Mouse (Mus musculus) cortical plate, adult 2 months (tissue): ENCODE measurements around the gene Edaradd. TPM values are rescaled to one million over a fixed set of nuclear protein-coding genes. Genes with fewer than 3 reads are reported as not detected.

Source experiments
- H3K27ac ChIP-seq: fragments of 200-500 bp; 2 replicates; pipeline ENCODE4 v1.5.1; 2012; ENCODE audit warnings: low read length, control low read depth, inconsistent platforms; ENCODE audit not compliant: insufficient read depth
- H3K4me1 ChIP-seq: fragments of 200-500 bp; 2 replicates; pipeline ENCODE4 v1.6.1; 2011; ENCODE audit warnings: low read length; ENCODE audit not compliant: control insufficient read depth, insufficient read depth
- H3K4me3 ChIP-seq: fragments of 200-500 bp; 2 replicates; pipeline ENCODE4 v1.5.1; 2011; ENCODE audit warnings: mild to moderate bottlenecking, low read length, control low read depth; ENCODE audit not compliant: insufficient read depth
- CTCF ChIP-seq: fragments of 200-500 bp; IDR thresholded peaks from 2 replicates; pipeline ENCODE4 v1.5.1; 2011; ENCODE audit warnings: mild to moderate bottlenecking, control low read depth, low read length; ENCODE audit not compliant: insufficient read depth; ENCODE audit errors: extremely low read depth
- POLR2A ChIP-seq: fragments of 200-500 bp; IDR thresholded peaks from 2 replicates; pipeline ENCODE4 v1.6.1; 2011; ENCODE audit warnings: mild to moderate bottlenecking, low read length, control low read depth; ENCODE audit not compliant: insufficient read depth; ENCODE audit errors: extremely low read depth
- polyA plus RNA-seq: library from polyadenylated mRNA; depleted of rRNA; stranded (reverse); fragments of >200 nt; gene quantifications from 2 replicates; pipeline ENCODE4 v1.2.3, GENCODE M21; 2012

Edaradd gene
- polyA plus RNA-seq, 1 experiment, result 0.10 TPM

- Histone ChIP-seq H3K27ac (no peak overlapping the region), H3K4me1 (no peaks in the 10 kb centered on the region), H3K4me3 (no peak overlapping the region)
- TF ChIP-seq CTCF (no peak), POLR2A (no peak)
Observed at GRCm38 (mm10) chr13:12522346-12522745, 2.1 kb upstream of the Edaradd start.

GRCm38 (mm10) chr13:12519371-12519770 is 867 bp downstream of the Edaradd start:
- TF ChIP-seq POLR2A, result no peak
- TF ChIP-seq CTCF, result no peak
- H3K4me3 ChIP-seq, result peak overlapping the region; percentile 40; the same call in 1 of the 2 replicates
- H3K27ac ChIP-seq, result no peak overlapping the region
- H3K4me1 ChIP-seq, result no peaks in the 10 kb centered on the region

- no peaks in the 10 kb centered on the region for H3K4me1 ChIP-seq
- no peak overlapping the region for H3K27ac ChIP-seq
- no peak overlapping the region for H3K4me3 ChIP-seq
- TF ChIP-seq CTCF, result no peak
- no peak for TF ChIP-seq POLR2A
Observed at GRCm38 (mm10) chr13:12511189-12511965, 8.9 kb downstream of the Edaradd start.

DNA sequence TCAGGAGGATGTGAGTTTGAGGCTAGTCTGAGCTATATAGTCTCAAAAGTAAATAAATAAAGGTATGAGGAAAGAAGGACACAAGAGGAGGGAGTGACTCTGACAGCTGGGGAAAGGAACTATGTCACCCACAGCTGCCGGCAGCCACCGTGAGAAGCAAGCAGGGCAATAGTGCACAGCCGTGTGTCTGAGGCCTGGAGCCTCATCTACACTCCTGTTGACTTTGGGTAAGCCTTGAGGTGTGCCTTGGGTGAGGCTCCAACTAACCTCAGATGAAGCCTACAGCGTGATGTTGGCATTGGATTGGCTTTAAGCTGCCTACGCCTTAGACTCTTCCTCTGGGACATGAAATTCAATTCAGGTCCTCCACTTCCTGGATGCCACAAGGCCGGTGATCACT is 10.2 kb downstream of the Edaradd start:
- TF ChIP-seq CTCF, result no peak
- no peak for TF ChIP-seq POLR2A
- Histone ChIP-seq H3K4me1 (no peaks in the 10 kb centered on the region), H3K27ac (no peak overlapping the region), H3K4me3 (no peak overlapping the region)

DNA sequence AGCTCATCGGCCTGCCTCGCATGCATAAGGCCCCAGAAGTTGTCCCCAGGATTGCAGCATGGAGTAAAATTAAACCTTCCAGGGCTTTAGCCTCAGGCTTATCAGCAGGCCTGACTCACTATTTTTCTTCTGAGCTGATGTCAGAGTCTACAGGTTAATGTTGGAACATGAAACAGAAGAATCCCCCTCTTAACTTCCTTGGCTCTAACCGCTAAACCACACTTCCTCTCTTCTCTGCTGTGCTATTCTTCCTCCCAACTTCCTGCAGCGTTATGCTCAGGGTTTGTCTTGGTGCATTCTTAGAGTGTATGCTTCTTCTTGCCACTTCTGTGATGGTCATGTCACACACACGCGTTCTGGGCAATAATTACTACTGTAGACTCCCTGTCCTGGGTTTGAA is 12.8 kb downstream of the Edaradd start:
- no peak for TF ChIP-seq CTCF
- TF ChIP-seq POLR2A, result no peak

DNA sequence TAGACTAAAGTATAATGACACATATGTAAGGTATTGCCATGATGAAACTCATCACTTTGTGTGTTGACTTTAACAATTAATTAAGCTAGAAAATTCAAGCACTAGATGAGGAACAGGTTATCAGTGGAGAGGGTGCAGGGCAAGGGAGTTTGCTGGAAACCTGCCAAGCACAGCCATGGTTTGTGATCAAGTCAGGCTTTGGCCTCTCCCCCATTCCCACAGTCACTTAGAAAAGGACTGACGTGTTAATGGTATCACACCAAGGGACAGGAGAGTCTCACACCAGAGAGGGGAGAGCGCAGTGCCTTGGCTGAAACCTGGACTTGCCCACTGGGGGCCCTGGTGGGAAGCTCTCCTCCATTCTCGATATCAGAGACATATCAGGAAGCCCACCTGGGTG is 14.9 kb downstream of the Edaradd start:
- Histone ChIP-seq H3K4me3 (no peak overlapping the region), H3K4me1 (no peaks in the 10 kb centered on the region), H3K27ac (no peak overlapping the region)
- TF ChIP-seq CTCF (no peak), POLR2A (no peak)

More for the DNA sequence above, 12.8 kb downstream of the Edaradd start:
- no peak overlapping the region for H3K27ac ChIP-seq
- H3K4me3 ChIP-seq, result no peak overlapping the region
- H3K4me1 ChIP-seq, result no peaks in the 10 kb centered on the region

DNA sequence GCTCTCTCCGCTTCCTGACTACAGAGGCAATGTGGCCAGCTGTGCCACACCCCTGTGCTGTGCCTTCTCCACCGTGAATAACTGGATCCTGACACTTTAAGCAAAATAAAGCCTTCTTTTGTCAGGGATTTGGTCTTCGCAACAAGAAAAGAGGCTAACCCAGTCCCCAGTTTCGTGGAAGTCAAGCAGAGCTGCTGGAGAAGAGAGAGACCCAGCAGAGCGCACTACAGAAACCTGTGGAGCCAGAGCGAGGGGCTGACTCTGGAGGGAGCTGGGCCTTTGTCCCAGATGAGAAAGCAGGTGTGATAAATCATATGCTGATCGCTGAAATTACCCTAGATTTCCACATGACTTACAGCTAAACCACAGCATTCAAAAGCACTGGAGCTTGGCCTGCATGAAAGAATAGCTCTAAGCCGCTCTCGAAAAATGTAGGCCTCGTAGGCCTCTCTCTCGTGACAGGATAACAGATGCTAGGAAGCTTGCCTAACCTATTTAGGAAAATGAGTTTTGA is 16.9 kb downstream of the Edaradd start:
- TF ChIP-seq POLR2A (no peak), CTCF (no peak)
- Histone ChIP-seq H3K4me1 (no peaks in the 10 kb centered on the region), H3K27ac (no peak overlapping the region), H3K4me3 (no peak overlapping the region)

GRCm38 (mm10) chr13:12502665-12503237 is 17.5 kb downstream of the Edaradd start:
- Histone ChIP-seq H3K27ac (no peak overlapping the region), H3K4me1 (no peaks in the 10 kb centered on the region), H3K4me3 (no peak overlapping the region)
- no peak for TF ChIP-seq CTCF
- no peak for TF ChIP-seq POLR2A

DNA sequence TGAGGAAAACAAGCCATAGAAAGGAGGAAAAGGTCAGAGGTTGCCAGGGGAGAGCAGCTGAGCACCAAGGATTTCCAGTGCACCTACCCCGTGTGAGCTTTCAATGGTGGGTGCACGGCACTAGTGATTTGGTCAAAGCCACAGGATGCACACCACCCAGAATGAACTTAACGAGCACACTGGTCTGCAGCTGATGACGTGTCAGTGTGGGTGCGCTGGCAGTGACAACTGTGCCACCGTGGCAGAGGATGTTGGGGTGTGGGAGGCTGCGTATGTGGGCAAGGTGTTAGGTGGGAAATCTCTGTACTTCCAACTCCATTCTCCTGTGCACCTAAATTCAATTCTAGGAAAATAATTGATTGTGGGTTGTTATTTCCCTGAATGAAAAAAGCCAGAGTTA is 21.1 kb downstream of the Edaradd start:
- H3K4me1 ChIP-seq, result no peaks in the 10 kb centered on the region
- H3K27ac ChIP-seq, result no peak overlapping the region
- no peak overlapping the region for H3K4me3 ChIP-seq
- TF ChIP-seq POLR2A, result no peak
- TF ChIP-seq CTCF, result no peak

DNA sequence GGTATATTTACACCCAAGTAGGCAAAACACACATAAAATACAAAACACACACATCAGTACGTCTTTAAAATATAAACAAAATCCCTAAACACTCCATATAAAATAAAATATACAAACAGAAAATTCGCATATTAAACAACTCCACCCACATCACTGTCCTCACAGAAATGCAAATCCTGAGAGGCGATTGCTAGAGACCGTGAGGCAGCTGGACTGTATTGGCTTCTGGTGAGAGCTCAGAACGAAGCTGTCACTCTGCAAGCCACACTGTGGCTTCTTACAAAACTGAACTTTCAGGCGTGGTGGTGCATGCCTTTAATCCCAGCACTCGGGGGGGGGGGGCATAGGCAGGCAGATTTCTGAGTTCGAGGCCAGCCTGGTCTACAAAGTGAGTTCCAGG is 22.4 kb downstream of the Edaradd start:
- H3K27ac ChIP-seq, result no peak overlapping the region
- no peak for TF ChIP-seq CTCF
- no peak for TF ChIP-seq POLR2A
- no peak overlapping the region for H3K4me3 ChIP-seq
- no peaks in the 10 kb centered on the region for H3K4me1 ChIP-seq
